Mouse (Mus musculus) embryonic fibroblast, embryonic 13.5 days (primary cell): ENCODE data around the gene Smg6.

Experiments
- CTCF ChIP-seq: IDR thresholded peaks from 2 replicates; pipeline ENCODE4 v1.5.1; 2011; ENCODE audit warnings: mild to moderate bottlenecking, control low read depth, low read length, moderate library complexity, borderline replicate concordance; ENCODE audit not compliant: insufficient read depth
- POLR2A ChIP-seq: IDR thresholded peaks from 2 replicates; pipeline ENCODE4 v1.6.1; 2011; ENCODE audit warnings: low read depth, mild to moderate bottlenecking, control low read depth, low read length, moderate library complexity

DNA sequence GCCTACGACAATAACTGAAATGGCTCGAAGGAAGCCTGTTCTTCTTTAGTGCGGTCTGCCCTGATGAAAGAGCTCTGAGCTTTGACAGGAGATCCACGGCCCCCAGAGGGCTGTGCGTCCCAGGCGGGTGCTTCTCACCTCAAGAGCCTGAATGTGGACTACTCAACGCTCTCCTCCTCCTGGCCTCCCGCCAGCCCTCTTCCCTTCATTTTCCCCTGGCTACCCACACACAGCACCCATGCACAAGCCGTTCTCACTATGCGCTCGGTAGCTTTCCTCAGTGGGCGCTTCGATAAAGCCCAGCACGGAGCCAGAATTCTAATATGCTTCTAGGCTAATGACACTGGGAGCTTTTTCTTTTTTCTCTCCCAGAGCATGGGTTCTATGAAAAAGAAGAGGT is 43.6 kb upstream of the Smg6 start:
- TF ChIP-seq CTCF (no peak), POLR2A (no peak)
